Mouse (Mus musculus) cortical plate, adult 2 months (tissue): ENCODE data around the gene Ucn2. TPM values are rescaled to one million over a fixed set of nuclear protein-coding genes. Genes with fewer than 3 reads are reported as not detected.

Experiments used
- H3K27ac ChIP-seq: fragments of 200-500 bp; 2 replicates; pipeline ENCODE4 v1.5.1; 2012; ENCODE audit warnings: low read length, control low read depth, inconsistent platforms; ENCODE audit not compliant: insufficient read depth
- H3K4me1 ChIP-seq: fragments of 200-500 bp; 2 replicates; pipeline ENCODE4 v1.6.1; 2011; ENCODE audit warnings: low read length; ENCODE audit not compliant: control insufficient read depth, insufficient read depth
- H3K4me3 ChIP-seq: fragments of 200-500 bp; 2 replicates; pipeline ENCODE4 v1.5.1; 2011; ENCODE audit warnings: mild to moderate bottlenecking, low read length, control low read depth; ENCODE audit not compliant: insufficient read depth
- CTCF ChIP-seq: fragments of 200-500 bp; IDR thresholded peaks from 2 replicates; pipeline ENCODE4 v1.5.1; 2011; ENCODE audit warnings: mild to moderate bottlenecking, control low read depth, low read length; ENCODE audit not compliant: insufficient read depth; ENCODE audit errors: extremely low read depth
- POLR2A ChIP-seq: fragments of 200-500 bp; IDR thresholded peaks from 2 replicates; pipeline ENCODE4 v1.6.1; 2011; ENCODE audit warnings: mild to moderate bottlenecking, low read length, control low read depth; ENCODE audit not compliant: insufficient read depth; ENCODE audit errors: extremely low read depth
- polyA plus RNA-seq: library from polyadenylated mRNA; depleted of rRNA; stranded (reverse); fragments of >200 nt; gene quantifications from 2 replicates; pipeline ENCODE4 v1.2.3, GENCODE M21; 2012; rRNA removed

Gene Ucn2
- polyA plus RNA-seq, 1 experiment = 0.35 TPM

DNA sequence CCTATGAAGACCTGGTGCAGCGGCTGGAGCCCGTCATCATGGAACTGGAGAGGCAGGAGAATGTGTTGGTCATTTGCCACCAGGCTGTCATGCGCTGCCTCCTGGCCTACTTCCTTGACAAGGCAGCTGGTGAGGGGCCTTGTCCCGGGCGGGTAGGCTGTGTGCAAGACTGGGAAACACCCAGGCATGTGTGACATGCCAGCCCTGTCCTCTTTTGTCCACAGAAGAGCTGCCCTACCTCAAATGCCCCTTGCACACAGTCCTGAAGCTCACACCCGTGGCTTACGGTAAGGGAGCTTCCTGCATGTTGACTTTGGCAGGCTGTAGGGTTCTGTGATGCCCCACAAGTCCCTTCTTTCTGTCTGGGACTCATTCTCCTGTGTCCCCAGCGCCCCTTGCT, 41.7 kb downstream of the Ucn2 start:
- Histone ChIP-seq H3K27ac (no peak overlapping the region), H3K4me1 (peaks cover 5% of the 10 kb centered on the region), H3K4me3 (no peak overlapping the region)
- TF ChIP-seq POLR2A (no peak), CTCF (no peak)

DNA sequence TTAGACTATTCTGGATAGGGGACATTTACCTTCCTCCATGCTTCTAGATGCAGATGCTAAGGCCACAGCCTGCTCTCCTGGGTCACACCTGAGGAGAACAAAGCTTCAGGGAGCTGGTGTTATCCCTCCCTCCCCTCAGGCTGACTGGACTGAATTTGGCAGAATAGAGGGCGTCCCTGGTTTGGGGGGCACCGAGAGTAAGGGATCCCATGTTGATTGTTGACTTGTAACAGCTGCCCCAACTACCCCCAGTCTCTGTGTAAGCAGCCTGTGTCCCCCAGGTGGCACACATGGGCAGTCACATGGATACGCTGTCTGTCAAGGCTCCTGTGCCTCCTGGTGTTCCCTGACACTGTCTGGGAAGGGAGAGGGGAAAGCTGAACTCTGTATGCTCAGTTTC, 42.6 kb downstream of the Ucn2 start:
- Histone ChIP-seq H3K4me3 (no peak overlapping the region), H3K27ac (no peak overlapping the region), H3K4me1 (peaks cover 2% of the 10 kb centered on the region; the same call in 1 of the 2 replicates)
- TF ChIP-seq CTCF (no peak), POLR2A (no peak)

DNA sequence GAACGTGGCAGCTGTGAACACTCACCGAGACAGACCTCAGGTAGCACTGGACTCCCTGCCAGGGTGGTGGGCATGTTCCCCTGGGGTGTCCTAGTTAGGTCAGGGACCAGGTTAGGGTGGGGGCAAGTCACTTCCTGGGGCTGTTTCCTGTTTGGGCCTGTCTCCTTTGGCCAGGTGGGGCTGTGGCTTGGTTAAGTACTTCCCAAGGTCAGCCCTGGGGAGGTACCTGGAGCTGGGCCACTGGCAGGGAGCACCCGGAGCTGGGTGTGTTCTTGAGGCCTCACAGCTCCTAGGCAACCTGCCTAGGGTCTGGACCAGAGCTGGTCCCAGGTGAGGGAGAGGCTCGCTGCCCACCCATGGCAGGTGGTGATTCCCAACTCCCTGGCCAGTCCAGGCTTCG, 43.1 kb downstream of the Ucn2 start:
- H3K4me1 ChIP-seq = peaks cover 2% of the 10 kb centered on the region; the same call in 1 of the 2 replicates
- TF ChIP-seq POLR2A (no peak), CTCF (no peak)
- H3K27ac ChIP-seq = no peak overlapping the region
- no peak overlapping the region for H3K4me3 ChIP-seq

- no peak for TF ChIP-seq CTCF
- no peak for TF ChIP-seq POLR2A
- no peak overlapping the region for H3K4me3 ChIP-seq
Observed at GRCm38 (mm10) chr9:109030312-109030711, 44.5 kb downstream of the Ucn2 start.

DNA sequence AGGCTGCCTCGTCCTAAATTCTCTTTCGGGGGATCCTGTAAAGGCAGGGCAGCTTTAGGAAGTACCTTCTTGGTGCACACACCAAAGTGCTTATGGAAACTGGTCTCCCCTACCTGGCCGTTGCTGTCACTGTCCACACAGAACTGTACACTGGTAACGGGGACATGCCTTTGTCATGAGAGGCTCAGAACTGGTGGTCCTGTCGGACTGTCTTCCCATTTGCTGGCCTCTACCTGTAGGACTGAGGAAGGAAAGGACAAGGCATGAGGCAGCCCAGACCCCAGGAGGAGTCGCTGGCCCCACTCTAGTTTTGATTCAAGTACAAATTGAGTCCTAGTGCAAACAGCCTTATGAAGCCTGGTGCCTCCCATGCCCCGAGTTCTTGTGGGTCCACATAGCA, 45.2 kb downstream of the Ucn2 start:
- no peak for TF ChIP-seq POLR2A
- no peak for TF ChIP-seq CTCF
- H3K4me1 ChIP-seq = peaks cover 2% of the 10 kb centered on the region; the same call in 1 of the 2 replicates

More at GRCm38 (mm10) chr9:109030312-109030711, 44.5 kb downstream of the Ucn2 start:
- H3K27ac ChIP-seq = no peak overlapping the region
- H3K4me1 ChIP-seq = peaks cover 2% of the 10 kb centered on the region; the same call in 1 of the 2 replicates

GRCm38 (mm10) chr9:109031686-109032085, 45.9 kb downstream of the Ucn2 start:
- TF ChIP-seq CTCF (no peak), POLR2A (no peak)
- H3K4me1 ChIP-seq = peaks cover 2% of the 10 kb centered on the region; the same call in 1 of the 2 replicates

More for the DNA sequence above, 45.2 kb downstream of the Ucn2 start:
- no peak overlapping the region for H3K27ac ChIP-seq
- no peak overlapping the region for H3K4me3 ChIP-seq

GRCm38 (mm10) chr9:109032435-109032834, 46.6 kb downstream of the Ucn2 start:
- Histone ChIP-seq H3K27ac (no peak overlapping the region), H3K4me1 (no peaks in the 10 kb centered on the region), H3K4me3 (no peak overlapping the region)
- no peak for TF ChIP-seq POLR2A
- no peak for TF ChIP-seq CTCF

More at GRCm38 (mm10) chr9:109031686-109032085, 45.9 kb downstream of the Ucn2 start:
- no peak overlapping the region for H3K27ac ChIP-seq
- no peak overlapping the region for H3K4me3 ChIP-seq

Other genes with a start within 250 kb of the Ucn2 start
- 145 and 162 TPM in 2 replicates for gene Ip6k2, start 202.2 kb upstream of the Ucn2 start, polyA plus RNA-seq
- 65.0 and 66.8 TPM in 2 replicates for gene Nckipsd, start 177.6 kb upstream of the Ucn2 start, polyA plus RNA-seq
- 74.3 and 75.8 TPM in 2 replicates for gene Celsr3, start 159.7 kb upstream of the Ucn2 start, polyA plus RNA-seq
- 15.9 and 20.8 TPM in 2 replicates for gene Slc26a6, start 132.7 kb upstream of the Ucn2 start, polyA plus RNA-seq
- gene Tmem89, start 71.4 kb upstream of the Ucn2 start, polyA plus RNA-seq = 0.40 and 0.42 TPM in 2 replicates
- 488 and 492 TPM in 2 replicates for gene Uqcrc1, start 49.4 kb upstream of the Ucn2 start, polyA plus RNA-seq
- 4.1 and 4.7 TPM in 2 replicates for gene Col7a1, start 32.4 kb upstream of the Ucn2 start, polyA plus RNA-seq
- gene Pfkfb4, start 5.8 kb downstream of the Ucn2 start, polyA plus RNA-seq = 20.5 and 20.8 TPM in 2 replicates
- gene Shisa5, start 52.6 kb downstream of the Ucn2 start, polyA plus RNA-seq = 123 and 125 TPM in 2 replicates
- gene Trex1, start 73.7 kb downstream of the Ucn2 start, polyA plus RNA-seq = 32.4 and 34.2 TPM in 2 replicates
- 36.4 and 37.1 TPM in 2 replicates for gene Atrip, start 88.1 kb downstream of the Ucn2 start, polyA plus RNA-seq
- gene Ccdc51, start 96.5 kb downstream of the Ucn2 start, polyA plus RNA-seq = 6.2 and 6.3 TPM in 2 replicates
- gene Tma7, start 96.6 kb downstream of the Ucn2 start, polyA plus RNA-seq = 206 and 214 TPM in 2 replicates
- 30.1 and 30.2 TPM in 2 replicates for gene Plxnb1, start 109.4 kb downstream of the Ucn2 start, polyA plus RNA-seq
- gene Fbxw21, start 176.0 kb downstream of the Ucn2 start, polyA plus RNA-seq = not detected in 2 replicates
- not detected in 2 replicates for gene Fbxw13, start 210.0 kb downstream of the Ucn2 start, polyA plus RNA-seq
- gene Fbxw20, start 248.7 kb downstream of the Ucn2 start, polyA plus RNA-seq = not detected in 2 replicates